Mouse (Mus musculus): ENCODE measurements around the gene 1110017D15Rik. TPM values are rescaled to one million over a fixed set of nuclear protein-coding genes. Genes with fewer than 3 reads are reported as not detected.

Gene 1110017D15Rik
- polyA plus RNA-seq (2016; fragmentation: Nextera tagmentation; extraction: Ambion mirVana) = not detected in 2 replicates

DNA sequence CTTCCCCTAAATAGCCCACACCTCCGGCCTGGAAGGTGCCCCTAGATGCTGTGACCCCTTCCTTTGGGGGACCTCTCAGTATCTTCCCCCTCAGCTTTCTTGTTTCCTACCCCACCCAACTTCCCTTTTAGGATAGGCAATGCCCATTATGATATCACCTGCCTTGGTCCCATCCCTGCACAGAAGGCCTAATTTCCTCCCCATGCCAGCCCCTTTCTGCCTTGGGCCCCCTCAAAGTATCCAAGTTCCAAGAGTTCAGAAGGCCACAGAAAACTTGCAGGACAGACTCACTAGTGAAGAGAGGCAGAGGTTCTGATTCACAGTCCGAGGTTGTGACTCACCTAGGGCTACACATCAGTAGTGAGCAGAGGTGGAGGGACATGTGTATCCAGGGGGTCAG is at the start of gene 1110017D15Rik:
Gene 1110017D15Rik (minus strand): TSS at position 101 of the 400 bp plus-strand sequence.
- no peak within 1 kb of the TSS for H3K9ac ChIP-seq
- no peaks in the 10 kb centered on the region for H3K4me1 ChIP-seq
- no peak within 1 kb of the TSS for H3K4me2 ChIP-seq
- H3K36me3 ChIP-seq = no peaks in the 10 kb centered on the region
- no peak within 1 kb of the TSS for H3K27ac ChIP-seq
- H3K9me3 ChIP-seq (replicated peaks) = no peaks in the 10 kb centered on the region
- H3K27me3 ChIP-seq (replicated peaks) = peaks cover 60% of the 10 kb centered on the region
- WGBS (ENCODE audit: insufficient replicate concordance) = 55% methylated on average over 2 of the region's 2 CpGs
- ATAC-seq = no peak
- no peak within 1 kb of the TSS for H3K4me3 ChIP-seq

DNA sequence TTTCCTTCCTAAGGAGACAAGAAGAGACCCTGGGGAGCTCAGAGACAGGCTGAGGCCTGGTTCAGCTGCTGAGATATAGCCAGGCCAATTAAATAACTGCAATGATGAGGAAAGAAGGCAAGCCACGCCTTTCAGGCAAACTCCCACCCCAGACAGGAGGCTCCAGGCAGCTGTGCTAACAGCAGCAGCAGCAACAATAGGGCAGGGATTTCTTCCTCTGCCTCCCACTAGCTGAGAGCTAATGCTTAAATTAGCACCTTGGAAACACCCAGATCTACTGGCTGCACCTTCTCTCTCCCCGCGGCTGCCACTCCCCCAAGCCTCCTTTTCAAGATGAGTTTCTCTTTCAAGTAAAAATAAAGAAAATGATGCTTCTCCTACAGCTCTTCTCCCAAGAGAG is 49.0 kb upstream of the 1110017D15Rik start:
- H3K9ac ChIP-seq = no peak overlapping the region
- H3K4me1 ChIP-seq = peaks cover 20% of the 10 kb centered on the region
- H3K4me3 ChIP-seq = no peak overlapping the region
- H3K27me3 ChIP-seq (replicated peaks) = peaks cover 59% of the 10 kb centered on the region
- H3K4me2 ChIP-seq = no peak overlapping the region
- no peak for ATAC-seq
- H3K27ac ChIP-seq = no peak overlapping the region
- H3K9me3 ChIP-seq (replicated peaks) = no peaks in the 10 kb centered on the region
- 22% methylated on average over 3 of the region's 3 CpGs for WGBS (ENCODE audit: insufficient replicate concordance)
- no peaks in the 10 kb centered on the region for H3K36me3 ChIP-seq

- Histone ChIP-seq H3K4me3 (no peak overlapping the region), H3K4me1 (peaks cover 3% of the 10 kb centered on the region), H3K4me2 (no peak overlapping the region), H3K9ac (no peak overlapping the region), H3K27me3 (replicated peaks) (peaks cover 32% of the 10 kb centered on the region), H3K36me3 (no peaks in the 10 kb centered on the region), H3K27ac (no peak overlapping the region), H3K9me3 (replicated peaks) (no peaks in the 10 kb centered on the region)
- ATAC-seq = no peak
- 66% methylated on average over 5 of the region's 5 CpGs for WGBS (ENCODE audit: insufficient replicate concordance)
These were observed 46.2 kb upstream of the 1110017D15Rik start for GRCm38 (mm10) chr4:41563297-41563696.

- no peak overlapping the region for H3K27ac ChIP-seq
- no peaks in the 10 kb centered on the region for H3K27me3 ChIP-seq (replicated peaks)
- 32% methylated on average over 3 of the region's 3 CpGs for WGBS (ENCODE audit: insufficient replicate concordance)
These were observed 40.0 kb upstream of the 1110017D15Rik start for GRCm38 (mm10) chr4:41557092-41557491.

DNA sequence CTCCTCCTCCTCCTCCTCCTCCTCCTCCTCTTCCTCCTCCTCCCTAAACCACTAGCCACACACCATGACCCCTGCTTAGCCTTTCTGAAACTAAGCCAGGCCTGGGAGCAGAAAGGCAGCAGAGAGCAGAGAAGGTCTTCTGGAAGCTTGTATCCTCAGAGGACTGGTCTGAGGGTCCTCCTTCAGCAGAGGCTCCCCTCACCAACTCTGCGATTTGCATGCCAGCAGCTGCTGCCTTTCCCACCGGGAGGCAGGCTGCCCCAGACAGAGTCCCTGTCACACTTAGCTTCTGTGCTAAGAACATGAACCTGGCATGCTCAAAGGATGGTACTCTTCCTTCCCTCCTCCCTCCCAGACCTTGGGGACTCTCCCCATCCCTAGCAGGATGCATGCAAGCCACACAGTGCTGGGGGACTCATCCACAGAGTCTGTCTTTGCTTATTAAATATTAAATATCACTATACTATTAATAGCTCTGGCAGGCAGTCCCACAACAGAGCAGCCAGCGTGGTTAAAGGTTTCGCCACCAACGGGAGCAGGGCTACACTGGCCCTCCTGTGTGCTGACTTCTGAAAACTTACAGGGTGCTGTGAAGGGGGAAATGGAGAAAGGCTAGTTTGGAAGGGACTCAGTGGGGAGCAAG is 39.3 kb upstream of the 1110017D15Rik start:
- no peak for ATAC-seq
- Histone ChIP-seq H3K4me2 (no peak overlapping the region), H3K36me3 (no peaks in the 10 kb centered on the region), H3K9ac (no peak overlapping the region), H3K4me1 (peaks cover 7% of the 10 kb centered on the region; the same call in 1 of the 2 replicates), H3K27ac (no peak overlapping the region), H3K27me3 (replicated peaks) (no peaks in the 10 kb centered on the region), H3K4me3 (no peak overlapping the region), H3K9me3 (replicated peaks) (no peaks in the 10 kb centered on the region)
- 31% methylated on average over 5 of the region's 5 CpGs for WGBS (ENCODE audit: insufficient replicate concordance)

More at GRCm38 (mm10) chr4:41557092-41557491, 40.0 kb upstream of the 1110017D15Rik start:
- Histone ChIP-seq H3K9me3 (replicated peaks) (no peaks in the 10 kb centered on the region), H3K4me2 (no peak overlapping the region), H3K4me3 (no peak overlapping the region), H3K4me1 (peaks cover 7% of the 10 kb centered on the region; the same call in 1 of the 2 replicates), H3K36me3 (no peaks in the 10 kb centered on the region), H3K9ac (no peak overlapping the region)
- ATAC-seq = no peak

GRCm38 (mm10) chr4:41554994-41555663 is 38.0 kb upstream of the 1110017D15Rik start:
- H3K4me1 ChIP-seq = peaks cover 7% of the 10 kb centered on the region; the same call in 1 of the 2 replicates
- 32% methylated on average over 14 of the region's 14 CpGs for WGBS (ENCODE audit: insufficient replicate concordance)
- no peak overlapping the region for H3K4me2 ChIP-seq
- peak overlapping the region; percentile 50 for H3K27ac ChIP-seq
- no peak overlapping the region for H3K4me3 ChIP-seq
- H3K27me3 ChIP-seq (replicated peaks) = no peaks in the 10 kb centered on the region
- H3K36me3 ChIP-seq = no peaks in the 10 kb centered on the region
- H3K9me3 ChIP-seq (replicated peaks) = no peaks in the 10 kb centered on the region
- no peak for ATAC-seq
- no peak overlapping the region for H3K9ac ChIP-seq

DNA sequence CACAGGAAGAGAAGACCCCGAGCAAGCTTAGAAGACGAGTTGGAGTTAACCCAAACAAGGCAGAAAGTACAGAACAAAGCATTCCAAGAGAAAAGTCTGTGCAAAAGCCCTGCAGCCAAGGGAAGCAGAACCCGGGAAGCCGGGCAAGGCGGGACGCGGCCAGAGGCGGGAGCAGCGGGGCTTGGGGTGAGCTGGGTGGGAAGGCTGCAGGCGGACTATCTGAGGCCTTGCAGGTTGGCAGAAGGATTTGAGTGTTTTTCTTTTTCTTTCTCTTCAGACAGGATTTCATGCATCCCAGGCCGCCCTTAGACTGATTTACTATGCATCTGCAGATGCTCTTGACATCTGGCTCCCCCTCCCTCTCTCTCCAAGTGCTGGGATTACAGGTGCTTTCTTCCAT is 36.0 kb upstream of the 1110017D15Rik start:
- Histone ChIP-seq H3K4me3 (no peak overlapping the region), H3K36me3 (no peaks in the 10 kb centered on the region), H3K9me3 (replicated peaks) (no peaks in the 10 kb centered on the region), H3K4me1 (peaks cover 7% of the 10 kb centered on the region; the same call in 1 of the 2 replicates), H3K27ac (no peak overlapping the region), H3K27me3 (replicated peaks) (no peaks in the 10 kb centered on the region), H3K4me2 (no peak overlapping the region), H3K9ac (no peak overlapping the region)
- 74% methylated on average over 11 of the region's 11 CpGs for WGBS (ENCODE audit: insufficient replicate concordance)
- ATAC-seq = no peak

DNA sequence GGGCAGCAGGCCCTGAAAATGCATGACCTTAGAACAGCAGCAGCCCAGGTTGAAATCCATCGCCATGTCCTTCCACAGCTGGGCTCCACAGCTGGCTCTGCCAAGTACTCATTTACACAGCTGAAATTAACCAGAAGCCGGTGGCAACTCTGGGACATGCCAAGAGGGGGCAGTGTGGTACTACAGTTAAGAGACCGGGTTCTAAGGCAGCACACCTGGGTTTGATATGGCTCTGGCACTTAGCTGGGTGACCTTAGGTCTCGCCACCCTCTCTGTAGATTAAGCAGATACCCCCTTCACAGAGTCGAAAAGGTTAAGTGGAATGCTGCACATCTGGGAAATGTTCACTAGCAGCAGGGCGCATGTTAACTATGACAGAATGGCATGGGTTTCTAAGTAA is 35.4 kb upstream of the 1110017D15Rik start:
- ATAC-seq = no peak
- no peaks in the 10 kb centered on the region for H3K9me3 ChIP-seq (replicated peaks)
- 27% methylated on average over 6 of the region's 6 CpGs for WGBS (ENCODE audit: insufficient replicate concordance)
- peaks cover 7% of the 10 kb centered on the region; the same call in 1 of the 2 replicates for H3K4me1 ChIP-seq
- H3K36me3 ChIP-seq = no peaks in the 10 kb centered on the region
- H3K4me3 ChIP-seq = no peak overlapping the region
- H3K27me3 ChIP-seq (replicated peaks) = no peaks in the 10 kb centered on the region
- H3K27ac ChIP-seq = no peak overlapping the region
- H3K9ac ChIP-seq = no peak overlapping the region
- H3K4me2 ChIP-seq = no peak overlapping the region

GRCm38 (mm10) chr4:41547086-41547485 is 30.0 kb upstream of the 1110017D15Rik start:
- H3K27me3 ChIP-seq (replicated peaks) = no peaks in the 10 kb centered on the region
- H3K4me1 ChIP-seq = no peaks in the 10 kb centered on the region
- ATAC-seq = no peak
- no peaks in the 10 kb centered on the region for H3K9me3 ChIP-seq (replicated peaks)
- WGBS (ENCODE audit: insufficient replicate concordance) = 64% methylated on average over 1 of the region's 1 CpGs
- H3K9ac ChIP-seq = no peak overlapping the region
- H3K27ac ChIP-seq = no peak overlapping the region
- H3K4me3 ChIP-seq = no peak overlapping the region
- no peak overlapping the region for H3K4me2 ChIP-seq
- H3K36me3 ChIP-seq = no peaks in the 10 kb centered on the region

DNA sequence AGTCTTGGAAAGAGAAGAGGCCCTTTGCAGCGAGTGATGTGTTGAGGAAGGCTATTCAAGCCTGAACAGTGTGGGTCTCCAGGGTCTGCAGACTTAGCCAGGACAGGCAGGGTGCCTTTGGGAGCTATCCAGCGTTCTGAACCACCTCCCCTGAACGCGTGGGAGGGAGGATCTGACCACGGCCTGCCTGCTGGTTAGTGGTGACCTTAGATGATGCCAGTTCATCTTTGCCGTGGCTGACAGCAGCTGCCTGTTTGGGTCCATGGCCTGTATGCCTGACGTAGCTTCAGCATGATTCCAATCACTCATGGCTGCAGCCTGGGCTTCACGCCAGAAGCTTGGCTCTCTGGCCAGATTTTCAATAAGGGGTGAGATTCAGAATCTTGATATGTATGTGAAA is 28.9 kb upstream of the 1110017D15Rik start:
- Histone ChIP-seq H3K4me3 (no peak overlapping the region), H3K36me3 (no peaks in the 10 kb centered on the region), H3K27ac (no peak overlapping the region), H3K27me3 (replicated peaks) (no peaks in the 10 kb centered on the region), H3K9me3 (replicated peaks) (no peaks in the 10 kb centered on the region), H3K4me2 (no peak overlapping the region), H3K4me1 (no peaks in the 10 kb centered on the region), H3K9ac (no peak overlapping the region)
- ATAC-seq = no peak
- WGBS (ENCODE audit: insufficient replicate concordance) = 21% methylated on average over 8 of the region's 8 CpGs

- no peak for ATAC-seq
- H3K9ac ChIP-seq = no peak overlapping the region
- 62% methylated on average over 8 of the region's 8 CpGs for WGBS (ENCODE audit: insufficient replicate concordance)
- no peak overlapping the region for H3K4me3 ChIP-seq
- no peaks in the 10 kb centered on the region for H3K27me3 ChIP-seq (replicated peaks)
- H3K27ac ChIP-seq = no peak overlapping the region
- H3K9me3 ChIP-seq (replicated peaks) = no peaks in the 10 kb centered on the region
- H3K4me1 ChIP-seq = no peaks in the 10 kb centered on the region
- H3K36me3 ChIP-seq = no peaks in the 10 kb centered on the region
- no peak overlapping the region for H3K4me2 ChIP-seq
These were observed 25.0 kb upstream of the 1110017D15Rik start for GRCm38 (mm10) chr4:41542136-41542535.

- 45% methylated on average over 5 of the region's 5 CpGs for WGBS (ENCODE audit: insufficient replicate concordance)
These were observed 17.7 kb upstream of the 1110017D15Rik start for GRCm38 (mm10) chr4:41534866-41535265.

More at GRCm38 (mm10) chr4:41534866-41535265, 17.7 kb upstream of the 1110017D15Rik start:
- no peaks in the 10 kb centered on the region for H3K9me3 ChIP-seq (replicated peaks)
- H3K4me2 ChIP-seq = no peak overlapping the region
- H3K9ac ChIP-seq = no peak overlapping the region
- no peaks in the 10 kb centered on the region for H3K36me3 ChIP-seq
- no peaks in the 10 kb centered on the region for H3K27me3 ChIP-seq (replicated peaks)
- H3K4me3 ChIP-seq = no peak overlapping the region
- H3K4me1 ChIP-seq = no peaks in the 10 kb centered on the region
- ATAC-seq = no peak
- no peak overlapping the region for H3K27ac ChIP-seq
